Mouse (Mus musculus) liver, embryonic 14 days (tissue): ENCODE measurements around the gene Wwc1. TPM values are rescaled to one million over a fixed set of nuclear protein-coding genes. Genes with fewer than 3 reads are reported as not detected.

ENCODE experiments used
- polyA plus RNA-seq: library from polyadenylated mRNA; depleted of rRNA; stranded (reverse); fragments of >200 nt; gene quantifications from 2 replicates; pipeline ENCODE4 v1.2.3, GENCODE M21; 2012; rRNA removed

Gene Wwc1
- polyA plus RNA-seq, result 2.8 and 3.1 TPM in 2 replicates

GRCm38 (mm10) chr11:35980411-35980917, at the start of gene Wwc1:
Gene Wwc1 (minus strand): TSS chr11:35980527.

GRCm38 (mm10) chr11:35834022-35834760, 146.1 kb downstream of the Wwc1 start, which contains the start of gene Rars:
Gene Rars (minus strand): TSS chr11:35834506.

GRCm38 (mm10) chr11:35798874-35799273, 181.5 kb downstream of the Wwc1 start, which contains the start of gene Fbll1:
Gene Fbll1 (minus strand): TSS chr11:35798884.

Other genes with a start within 250 kb of the Wwc1 start
- gene Pank3, start 211.0 kb downstream of the Wwc1 start, polyA plus RNA-seq, result 4.2 and 5.0 TPM in 2 replicates
- gene Fbll1, start 181.6 kb downstream of the Wwc1 start, polyA plus RNA-seq, result not detected in 2 replicates
- 37.4 and 41.2 TPM in 2 replicates for gene Rars, start 146.0 kb downstream of the Wwc1 start, polyA plus RNA-seq